Mouse (Mus musculus): ENCODE results near the gene Olfr666. TPM values are rescaled to one million over a fixed set of nuclear protein-coding genes. Genes with fewer than 3 reads are reported as not detected.

Gene Olfr666
- polyA plus RNA-seq, 1 experiment from 2014 or later: not detected

Other genes starting within 250 kb of the Olfr666 start
- gene Olfr658, start 248.6 kb downstream of the Olfr666 start, polyA plus RNA-seq (2016; fragmentation: Nextera tagmentation; extraction: Ambion mirVana): 0.06 TPM in 1 of 2 replicates, not detected in the other
- gene Olfr659, start 229.2 kb downstream of the Olfr666 start, polyA plus RNA-seq (2016; fragmentation: Nextera tagmentation; extraction: Ambion mirVana): not detected in 2 replicates
- gene Olfr661, start 209.5 kb downstream of the Olfr666 start, polyA plus RNA-seq (2016; fragmentation: Nextera tagmentation; extraction: Ambion mirVana): not detected in 2 replicates
- not detected in 2 replicates for gene Usp17le, start 118.5 kb downstream of the Olfr666 start, polyA plus RNA-seq (2016; fragmentation: Nextera tagmentation; extraction: Ambion mirVana)
- not detected in 2 replicates for gene Usp17lb, start 53.3 kb downstream of the Olfr666 start, polyA plus RNA-seq (2016; fragmentation: Nextera tagmentation; extraction: Ambion mirVana)
- gene Usp17la, start 38.9 kb downstream of the Olfr666 start, polyA plus RNA-seq (2016; fragmentation: Nextera tagmentation; extraction: Ambion mirVana): not detected in 2 replicates
- gene Olfr665, start 17.9 kb downstream of the Olfr666 start, polyA plus RNA-seq (2016; fragmentation: Nextera tagmentation; extraction: Ambion mirVana): not detected in 2 replicates
- gene Olfr667, start 25.5 kb upstream of the Olfr666 start, polyA plus RNA-seq (2016; fragmentation: Nextera tagmentation; extraction: Ambion mirVana): not detected in 2 replicates
- gene Olfr668, start 32.1 kb upstream of the Olfr666 start, polyA plus RNA-seq (2016; fragmentation: Nextera tagmentation; extraction: Ambion mirVana): not detected in 2 replicates
- not detected in 2 replicates for gene Olfr669, start 38.3 kb upstream of the Olfr666 start, polyA plus RNA-seq (2016; fragmentation: Nextera tagmentation; extraction: Ambion mirVana)
- gene Olfr670, start 66.7 kb upstream of the Olfr666 start, polyA plus RNA-seq (2016; fragmentation: Nextera tagmentation; extraction: Ambion mirVana): not detected in 2 replicates
- not detected in 2 replicates for gene Olfr671, start 83.2 kb upstream of the Olfr666 start, polyA plus RNA-seq (2016; fragmentation: Nextera tagmentation; extraction: Ambion mirVana)
- gene Olfr672, start 106.1 kb upstream of the Olfr666 start, polyA plus RNA-seq (2016; fragmentation: Nextera tagmentation; extraction: Ambion mirVana): not detected in 2 replicates
- not detected in 2 replicates for gene Olfr675, start 132.5 kb upstream of the Olfr666 start, polyA plus RNA-seq (2016; fragmentation: Nextera tagmentation; extraction: Ambion mirVana)
- not detected in 2 replicates for gene Olfr676, start 136.7 kb upstream of the Olfr666 start, polyA plus RNA-seq (2016; fragmentation: Nextera tagmentation; extraction: Ambion mirVana)
- not detected in 2 replicates for gene Olfr677, start 155.4 kb upstream of the Olfr666 start, polyA plus RNA-seq (2016; fragmentation: Nextera tagmentation; extraction: Ambion mirVana)
- gene Olfr678, start 168.5 kb upstream of the Olfr666 start, polyA plus RNA-seq (2016; fragmentation: Nextera tagmentation; extraction: Ambion mirVana): not detected in 2 replicates
- gene Olfr679, start 185.3 kb upstream of the Olfr666 start, polyA plus RNA-seq (2016; fragmentation: Nextera tagmentation; extraction: Ambion mirVana): not detected in 2 replicates
- not detected in 2 replicates for gene Olfr680-ps1, start 196.9 kb upstream of the Olfr666 start, polyA plus RNA-seq (2016; fragmentation: Nextera tagmentation; extraction: Ambion mirVana)
- gene Olfr681, start 220.9 kb upstream of the Olfr666 start, polyA plus RNA-seq (2016; fragmentation: Nextera tagmentation; extraction: Ambion mirVana): not detected in 2 replicates

Data from limb, embryonic 12.5 days (tissue).